Mouse (Mus musculus) MEL (cell line): ENCODE data around the gene Cwh43. TPM values are rescaled to one million over a fixed set of nuclear protein-coding genes. Genes with fewer than 3 reads are reported as not detected.

ENCODE experiments used
- DNase-seq: peaks from one replicate; pipeline ENCODE4 v3.0.0; 2011; ENCODE audit warnings: low read depth, low spot score
- H3K27ac ChIP-seq: 2 replicates; pipeline ENCODE4 v1.5.1; 2012; ENCODE audit warnings: low read depth, mild to moderate bottlenecking, control low read depth, low read length, moderate library complexity; ENCODE audit not compliant: control insufficient read depth
- H3K27me3 ChIP-seq, 2 experiments: fragments of 150-350 bp in 1 of 2; sonication (generic) in 1 of 2; 2 replicates each; pipeline ENCODE4 v1.6.1; 2012; ENCODE audit warnings: low read length in 2 of 2, mild to moderate bottlenecking in 2 of 2, improper control_type of control experiment in 1 of 2, moderate library complexity in 1 of 2; ENCODE audit not compliant: insufficient read depth in 2 of 2, control insufficient read depth in 1 of 2
- H3K36me3 ChIP-seq, 2 experiments: 2 replicates each; pipeline ENCODE4 v1.6.1; 2012 to 2014; ENCODE audit warnings: low read length in 2 of 2, improper control_type of control experiment in 1 of 2, inconsistent platforms in 1 of 2, mild to moderate bottlenecking in 1 of 2; ENCODE audit not compliant: insufficient read depth in 2 of 2, control insufficient read depth in 1 of 2
- H3K4me1 ChIP-seq, 2 experiments: fragments of 150-350 bp in 1 of 2; sonication (generic) in 1 of 2; 2 replicates each; pipeline ENCODE4 v1.6.1; 2012; ENCODE audit warnings: low read length in 2 of 2, improper control_type of control experiment in 1 of 2, mild to moderate bottlenecking in 1 of 2; ENCODE audit not compliant: insufficient read depth in 2 of 2, control insufficient read depth in 1 of 2
- H3K4me3 ChIP-seq, 2 experiments: fragments of 150-350 bp in 1 of 2; sonication (generic) in 1 of 2; 2 replicates each; pipeline ENCODE4 v1.5.1; 2012; ENCODE audit warnings: low read depth in 2 of 2, low read length in 2 of 2, mild to moderate bottlenecking in 2 of 2, moderate library complexity in 2 of 2, control low read depth in 1 of 2, improper control_type of control experiment in 1 of 2; ENCODE audit not compliant: control insufficient read depth in 1 of 2, insufficient read depth in 1 of 2
- H3K79me2 ChIP-seq: 2 replicates; pipeline ENCODE4 v1.6.1; 2012; ENCODE audit warnings: mild to moderate bottlenecking, low read length, moderate library complexity; ENCODE audit not compliant: control insufficient read depth, poor library complexity, insufficient read depth
- H3K9ac ChIP-seq: 2 replicates; pipeline ENCODE4 v1.6.1; 2012; ENCODE audit warnings: low read depth, mild to moderate bottlenecking, control low read depth, low read length, moderate library complexity; ENCODE audit not compliant: control insufficient read depth, poor library complexity, severe bottlenecking
- H3K9me3 ChIP-seq: fragments of 150-350 bp; sonication (generic); replicated peaks from 2 replicates; pipeline ENCODE4 v1.6.1; 2012; ENCODE audit warnings: mild to moderate bottlenecking, low read length, improper control_type of control experiment, moderate library complexity; ENCODE audit not compliant: insufficient read depth
- BHLHE40 ChIP-seq: IDR thresholded peaks from 2 replicates; pipeline ENCODE4 v1.6.1; 2012; ENCODE audit warnings: low read depth, mild to moderate bottlenecking, inconsistent platforms, low read length, improper control_type of control experiment, borderline replicate concordance
- CHD1 ChIP-seq: IDR thresholded peaks from 2 replicates; pipeline ENCODE4 v1.6.1; 2012; ENCODE audit warnings: low read depth, mild to moderate bottlenecking, inconsistent platforms, low read length, improper control_type of control experiment
- CHD2 ChIP-seq: IDR thresholded peaks from 2 replicates; pipeline ENCODE4 v1.6.1; 2011; ENCODE audit warnings: low read length, improper control_type of control experiment
- CTCF ChIP-seq, 3 experiments: IDR thresholded peaks in 2 of 3; conservative IDR thresholded peaks in 1 of 3; 2 replicates each; pipeline ENCODE4 v1.5.1; 2011 to 2012; ENCODE audit warnings: low read length in 3 of 3, low read depth in 2 of 3, mild to moderate bottlenecking in 2 of 3, improper control_type of control experiment in 1 of 3, inconsistent platforms in 1 of 3, mixed read lengths in 1 of 3, moderate library complexity in 1 of 3; ENCODE audit not compliant: control insufficient read depth in 1 of 3, insufficient read depth in 1 of 3, poor library complexity in 1 of 3, severe bottlenecking in 1 of 3
- EP300 ChIP-seq, 2 experiments: IDR thresholded peaks; 2 replicates each; pipeline ENCODE4 v1.6.1; 2011; ENCODE audit warnings: improper control_type of control experiment in 2 of 2, low read length in 2 of 2, low read depth in 1 of 2, mild to moderate bottlenecking in 1 of 2
- ETS1 ChIP-seq: IDR thresholded peaks from 2 replicates; pipeline ENCODE4 v1.6.1; 2012; ENCODE audit warnings: low read depth, mild to moderate bottlenecking, inconsistent platforms, low read length, improper control_type of control experiment, moderate library complexity
- GATA1 ChIP-seq: IDR thresholded peaks from 2 replicates; pipeline ENCODE4 v1.6.1; 2011; ENCODE audit warnings: low read depth, low read length, improper control_type of control experiment
- HCFC1 ChIP-seq: IDR thresholded peaks from 2 replicates; pipeline ENCODE4 v1.6.1; 2012; ENCODE audit warnings: low read depth, mild to moderate bottlenecking, inconsistent platforms, low read length, improper control_type of control experiment, moderate library complexity
- JUND ChIP-seq: IDR thresholded peaks from 2 replicates; pipeline ENCODE4 v1.6.1; 2011; ENCODE audit warnings: low read depth, mild to moderate bottlenecking, improper control_type of control experiment, low read length
- KAT2A ChIP-seq: conservative IDR thresholded peaks from 2 replicates; pipeline ENCODE4 v1.6.1; 2012; ENCODE audit warnings: low read depth, low read length, improper control_type of control experiment, inconsistent platforms
- MAX ChIP-seq: IDR thresholded peaks from 2 replicates; pipeline ENCODE4 v1.6.1; 2011; ENCODE audit warnings: low read length, improper control_type of control experiment
- MXI1 ChIP-seq: IDR thresholded peaks from 2 replicates; pipeline ENCODE4 v1.6.1; 2011; ENCODE audit warnings: mild to moderate bottlenecking, low read depth, low read length, improper control_type of control experiment
- MYC ChIP-seq: IDR thresholded peaks from 2 replicates; pipeline ENCODE4 v1.6.1; 2011; ENCODE audit warnings: low read depth, mild to moderate bottlenecking, low read length, improper control_type of control experiment, moderate library complexity
- NELFE ChIP-seq: IDR thresholded peaks from 2 replicates; pipeline ENCODE4 v1.6.1; 2011; ENCODE audit warnings: low read depth, low read length, improper control_type of control experiment
- NRF1 ChIP-seq: IDR thresholded peaks from 2 replicates; pipeline ENCODE4 v1.6.1; 2014; ENCODE audit warnings: low read depth, mild to moderate bottlenecking, inconsistent platforms, low read length, improper control_type of control experiment, moderate library complexity; ENCODE audit not compliant: poor library complexity, insufficient read depth, severe bottlenecking
- RAD21 ChIP-seq: IDR thresholded peaks from 2 replicates; pipeline ENCODE4 v1.6.1; 2011; ENCODE audit warnings: mild to moderate bottlenecking, low read depth, low read length, improper control_type of control experiment
- RCOR1 ChIP-seq: IDR thresholded peaks from 2 replicates; pipeline ENCODE4 v1.6.1; 2012; ENCODE audit warnings: low read depth, mild to moderate bottlenecking, inconsistent platforms, low read length, improper control_type of control experiment
- SIN3A ChIP-seq: IDR thresholded peaks from 2 replicates; pipeline ENCODE4 v1.6.1; 2012; ENCODE audit warnings: low read length, improper control_type of control experiment, inconsistent platforms
- TAL1 ChIP-seq: IDR thresholded peaks from 2 replicates; pipeline ENCODE4 v1.6.1; 2012; ENCODE audit warnings: mild to moderate bottlenecking, inconsistent platforms, low read length, moderate library complexity, mixed read lengths
- TCF12 ChIP-seq: IDR thresholded peaks from 2 replicates; pipeline ENCODE4 v1.6.1; 2014; ENCODE audit warnings: low read depth, mild to moderate bottlenecking, inconsistent platforms, low read length, improper control_type of control experiment, moderate library complexity
- UBTF ChIP-seq: IDR thresholded peaks from 2 replicates; pipeline ENCODE4 v1.6.1; 2012; ENCODE audit warnings: low read depth, mild to moderate bottlenecking, inconsistent platforms, low read length, improper control_type of control experiment, moderate library complexity, borderline replicate concordance; ENCODE audit not compliant: insufficient read depth
- ZKSCAN1 ChIP-seq: IDR thresholded peaks from 2 replicates; pipeline ENCODE4 v1.6.1; 2012; ENCODE audit warnings: low read depth, mild to moderate bottlenecking, inconsistent platforms, low read length, improper control_type of control experiment, moderate library complexity
- ZNF384 ChIP-seq: IDR thresholded peaks from 2 replicates; pipeline ENCODE4 v1.6.1; 2012; ENCODE audit warnings: low read depth, mild to moderate bottlenecking, inconsistent platforms, low read length, improper control_type of control experiment
- polyA plus RNA-seq, 2 experiments: library from polyadenylated mRNA; stranded (reverse) in 1 of 2; unstranded in 1 of 2; fragments of >175 nt in 1 of 2; fragments of >200 nt in 1 of 2; gene quantifications; 2 replicates each; pipeline versions ENCODE4 v1.2.1 to v1.2.4; 2012; ENCODE audit warnings: low replicate concordance in 2 of 2, low read depth in 1 of 2; ENCODE audit not compliant: insufficient read length in 2 of 2, insufficient read depth in 1 of 2, missing spikeins in 1 of 2
- total RNA-seq: library from RNA; depleted of rRNA; stranded (reverse); fragments of 300-350 nt; gene quantifications from 2 replicates; pipeline ENCODE4 v1.2.3, GENCODE M21; 2012

The Cwh43 gene
- total and polyA plus RNA-seq, 3 experiments: not detected

GRCm38 (mm10) chr5:73442176-73442575 is 36.3 kb downstream of the Cwh43 start:
- H3K79me2 ChIP-seq: no peaks in the 10 kb centered on the region
- H3K4me1 ChIP-seq: peaks cover 3% of the 10 kb centered on the region in 2 experiments; a peak in 2 of 4 replicates
- H3K27ac ChIP-seq: no peak overlapping the region
- TF ChIP-seq TCF12 (peak; percentile 54; the same call in 1 of the 2 replicates), EP300 (IDR thresholded peaks at IDR 0.05; ENCODE audit: low read depth in 1 of 2, low read length in 2 of 2) (peak; percentile 54 to 60), ZNF384 (peak; percentile 85), CTCF (IDR thresholded peaks at IDR 0.05 in 2 of 3, conservative IDR thresholded peaks at IDR 0.05 in 1 of 3; ENCODE audit: control insufficient read depth in 1 of 3, insufficient read depth in 1 of 3, low read depth in 2 of 3, low read length in 3 of 3, poor library complexity in 1 of 3, severe bottlenecking in 1 of 3) (no peak), TAL1 (peak; percentile 39; the same call in 1 of the 2 replicates), JUND (no peak), GATA1 (peak; percentile 54; the same call in 1 of the 2 replicates), ETS1 (peak; percentile 87), MAX (peak; percentile 55; the same call in 1 of the 2 replicates), RCOR1 (peak; percentile 67), HCFC1 (0 out of 2 replicates have a peak, but pooled peaks have one; percentile 44), MYC (peak; percentile 75; the same call in 1 of the 2 replicates), MXI1 (peak; percentile 63; the same call in 1 of the 2 replicates), KAT2A (no peak), SIN3A (peak; percentile 62)
- no peaks in the 10 kb centered on the region for H3K9me3 ChIP-seq
- DNase-seq: peak; percentile 78
- H3K27me3 ChIP-seq: no peaks in the 10 kb centered on the region; a peak in 2 of 4 replicates
- peak overlapping the region; percentile 38 to 48 for H3K4me3 ChIP-seq
- H3K36me3 ChIP-seq: no peaks in the 10 kb centered on the region
- 0 out of 2 replicates have a peak overlapping the region, but pooled peaks have one; percentile 21 for H3K9ac ChIP-seq

GRCm38 (mm10) chr5:73450276-73450675 is 44.4 kb downstream of the Cwh43 start:
- Histone ChIP-seq H3K9ac (no peak overlapping the region), H3K4me1 (peaks cover 7 to 13% of the 10 kb centered on the region in 2 experiments), H3K4me3 (no peak overlapping the region), H3K27ac (no peak overlapping the region), H3K36me3 (peaks cover 0 to 12% of the 10 kb centered on the region in 2 experiments; a peak in 2 of 4 replicates), H3K79me2 (no peaks in the 10 kb centered on the region), H3K27me3 (no peaks in the 10 kb centered on the region), H3K9me3 (no peaks in the 10 kb centered on the region)
- TF ChIP-seq CHD1 (no peak), MAX (no peak), JUND (no peak), RAD21 (no peak), BHLHE40 (no peak), UBTF (no peak), NRF1 (no peak), CHD2 (no peak), NELFE (no peak), ZNF384 (no peak), CTCF (IDR thresholded peaks at IDR 0.05 in 2 of 3, conservative IDR thresholded peaks at IDR 0.05 in 1 of 3; ENCODE audit: control insufficient read depth in 1 of 3, insufficient read depth in 1 of 3, low read depth in 2 of 3, low read length in 3 of 3, poor library complexity in 1 of 3, severe bottlenecking in 1 of 3) (no peak), ZKSCAN1 (no peak)
- DNase-seq: no peak
